ENCODE assay signal across 8 mouse cellular contexts in the genomic region with DNA sequence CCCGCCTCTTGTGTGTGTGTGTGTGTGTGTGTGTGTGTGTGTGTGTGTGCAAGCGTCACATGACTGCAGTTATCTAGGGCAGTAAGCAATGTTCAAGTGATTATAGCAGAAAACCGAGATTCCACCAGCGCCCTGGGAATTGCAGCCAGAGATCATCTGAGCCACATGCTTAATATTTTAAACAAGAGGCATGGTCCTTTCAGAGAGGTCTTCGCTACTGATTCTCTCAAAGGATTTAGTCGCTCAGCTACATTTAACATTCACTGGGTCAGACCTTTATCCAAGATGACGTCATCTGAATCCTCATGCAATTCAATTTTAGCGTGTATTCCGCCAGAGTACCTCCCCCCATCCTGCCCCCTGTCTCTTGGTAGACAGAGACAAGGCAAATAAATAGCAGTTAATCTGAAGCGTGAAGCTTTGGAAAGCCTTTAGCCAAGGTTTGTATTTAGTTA.
DNase-seq lines count a peak whose midpoint lies in the region; TF ChIP-seq lines count a peak whose summit lies in the region.

No protein-coding gene starts in this region.

- H3K4me1 ChIP-seq in heart, embryonic 10.5 days, result peaks cover 9% of the 10 kb centered on the region

- no peaks in the 10 kb centered on the region for H3K27me3 ChIP-seq in heart, embryonic 10.5 days (ENCODE audit: insufficient read depth, poor library complexity, severe bottlenecking)

- no peak for TF ChIP-seq CTCF in gastrocnemius, adult 2 months (IDR thresholded peaks at IDR 0.05)

- no peak for DNase-seq in heart, embryonic 10.5 days (ENCODE audit: low spot score)
- no peak for DNase-seq in heart, postnatal 25 days (ENCODE audit: low spot score)
- peak; percentile 33 for DNase-seq in cerebellum, adult 8-10 months
- peak; percentile 35 for DNase-seq in gastrocnemius, adult 2 months
- DNase-seq in left cerebral cortex, postnatal 14 days (ENCODE audit: low spot score in 2 of 2), result peak; percentile 35 to 50
- DNase-seq in right cerebral cortex, adult 2 months (ENCODE audit: low spot score in 2 of 2), result peak; percentile 22 to 46
- no peak for DNase-seq in B cell, adult 2 months
- no peak for DNase-seq in adrenal gland, postnatal 14 days

- H3K27ac ChIP-seq in heart, embryonic 10.5 days, result peak overlapping the region; percentile 59; the same call in 1 of the 2 replicates
- H3K27ac ChIP-seq in gastrocnemius, adult 2 months, result peak overlapping the region; percentile 38

- H3K9me3 ChIP-seq in heart, embryonic 10.5 days, result no peaks in the 10 kb centered on the region

- no peaks in the 10 kb centered on the region for H3K36me3 ChIP-seq in heart, embryonic 10.5 days

- intact Hi-C loops in heart, postnatal 25 days (cut with DNase I), result no loop called here
- intact Hi-C loops in gastrocnemius, adult 2 months (cut with DNase I), result no loop called here
- intact Hi-C loops in left cerebral cortex, postnatal 14 days (cut with DNase I), result loop anchor here (10.0 kb wide), 2 partner anchors 110 to 170 kb away; no protein-coding TSS in a partner anchor

- WGBS in heart, embryonic 10.5 days, result 52% methylated on average over 10 of the region's 10 CpGs

- H3K4me3 ChIP-seq in heart, embryonic 10.5 days, result peak overlapping the region; percentile 15; the same call in 1 of the 2 replicates
- H3K4me3 ChIP-seq in gastrocnemius, adult 2 months, result peak overlapping the region; percentile 38

Comparison
In these comparisons a context has a peak if more than half of its experiments do, and no peak if none do; other contexts are left out.
1. DNase-seq: peak in cerebellum, adult 8-10 months (single experiment), gastrocnemius, adult 2 months (single experiment), left cerebral cortex, postnatal 14 days (2 of 2) and right cerebral cortex, adult 2 months (2 of 2); none in heart, embryonic 10.5 days (single experiment), heart, postnatal 25 days (single experiment), B cell, adult 2 months (0 of 2) and adrenal gland, postnatal 14 days (single experiment).